Mouse (Mus musculus) leukemia stem cell, adult 10-12 weeks (primary cell): Measurements from ENCODE around the gene Prl7b1. TPM values are rescaled to one million over a fixed set of nuclear protein-coding genes. Genes with fewer than 3 reads are reported as not detected.

Experiments
- polyA plus RNA-seq: library from polyadenylated mRNA; stranded (reverse); fragments of >175 nt; gene quantifications from 2 replicates; pipeline ENCODE4 v1.2.3, GENCODE M21; 2012; ENCODE audit warnings: low replicate concordance

The Prl7b1 gene
- not detected in 2 replicates for polyA plus RNA-seq

GRCm38 (mm10) chr13:27610482-27610881 is at the start of gene Prl7b1:
Gene Prl7b1, minus strand, starts transcription at chr13:27610582.

GRCm38 (mm10) chr13:27642393-27642792 is 32.0 kb upstream of the Prl7b1 start, which contains the start of gene Prl7a1:
Gene Prl7a1, minus strand, starts transcription at chr13:27642493.

GRCm38 (mm10) chr13:27582071-27582470 is 28.3 kb downstream of the Prl7b1 start, which contains the start of gene Prl8a1:
Gene Prl8a1, minus strand, starts transcription at chr13:27582171.

GRCm38 (mm10) chr13:27564506-27564905 is 45.9 kb downstream of the Prl7b1 start, which contains the start of gene Prl8a9:
Gene Prl8a9, minus strand, starts transcription at chr13:27564606.

Other genes with a start within 250 kb of the Prl7b1 start
- gene Prl2b1, start 219.7 kb downstream of the Prl7b1 start, polyA plus RNA-seq: not detected in 2 replicates
- not detected in 2 replicates for gene Prl8a6, start 171.9 kb downstream of the Prl7b1 start, polyA plus RNA-seq
- not detected in 2 replicates for gene Prl8a8, start 97.4 kb downstream of the Prl7b1 start, polyA plus RNA-seq
- not detected in 2 replicates for gene Prl8a9, start 46.0 kb downstream of the Prl7b1 start, polyA plus RNA-seq
- gene Prl8a1, start 28.4 kb downstream of the Prl7b1 start, polyA plus RNA-seq: not detected in 2 replicates
- gene Prl7a1, start 31.9 kb upstream of the Prl7b1 start, polyA plus RNA-seq: not detected in 2 replicates
- gene Prl7a2, start 57.5 kb upstream of the Prl7b1 start, polyA plus RNA-seq: not detected in 2 replicates
- gene Prl7d1, start 106.2 kb upstream of the Prl7b1 start, polyA plus RNA-seq: not detected in 2 replicates
- gene Prl7c1, start 170.2 kb upstream of the Prl7b1 start, polyA plus RNA-seq: not detected in 2 replicates
- gene Prl2a1, start 191.1 kb upstream of the Prl7b1 start, polyA plus RNA-seq: not detected in 2 replicates
- gene Prl2c1, start 238.8 kb upstream of the Prl7b1 start, polyA plus RNA-seq: not detected in 2 replicates